Comparison of ENCODE assay signal across 33 mouse cellular contexts in the genomic region with DNA sequence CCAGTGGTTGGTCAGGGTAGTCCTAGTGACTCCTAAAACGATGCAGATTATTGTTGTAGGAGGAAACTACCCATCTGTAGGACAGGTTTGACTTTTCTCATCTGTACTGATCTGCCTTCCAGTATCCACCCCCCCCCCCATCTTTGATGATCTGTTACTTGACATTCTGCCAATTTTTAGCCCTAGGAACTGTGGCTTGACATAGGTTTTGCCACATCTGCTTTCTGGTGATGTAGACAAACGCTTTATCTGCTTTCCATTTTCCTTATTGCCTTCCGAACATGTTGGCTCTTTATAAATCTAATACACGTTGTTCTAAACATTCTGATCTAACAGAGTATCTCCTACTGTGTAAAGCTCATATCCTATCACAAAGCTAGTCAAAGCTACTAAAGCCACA. TPM values are rescaled to one million over a fixed set of nuclear protein-coding genes. Genes with fewer than 3 reads are reported as not detected.
"Had no signal": no experiment of that assay in that cellular context is flagged by ENCODE, and none has a peak within 500 bp of the region (broad histone marks: within the 10 kb centered on the region; RNA-seq: fewer than 3 reads in every experiment).

No protein-coding gene starts in this region.

- H3K9ac ChIP-seq: embryonic facial prominence, embryonic 12.5 days; embryonic facial prominence, embryonic 13.5 days; embryonic facial prominence, embryonic 15.5 days; forebrain, embryonic 12.5 days; forebrain, embryonic 13.5 days; forebrain, embryonic 15.5 days; forebrain, postnatal 0 days had no signal

- H3K4me3 ChIP-seq: embryonic facial prominence, embryonic 10.5 days; embryonic facial prominence, embryonic 12.5 days; embryonic facial prominence, embryonic 13.5 days; embryonic facial prominence, embryonic 15.5 days; erythroblast, embryonic 14.5 days; forebrain, embryonic 10.5 days; forebrain, embryonic 12.5 days; forebrain, embryonic 13.5 days; forebrain, embryonic 15.5 days; gastrocnemius, adult 2 months; heart, adult 2 months had no signal

- H3K4me1 ChIP-seq: embryonic facial prominence, embryonic 10.5 days; embryonic facial prominence, embryonic 12.5 days; embryonic facial prominence, embryonic 13.5 days; embryonic facial prominence, embryonic 15.5 days; forebrain, embryonic 10.5 days; forebrain, embryonic 12.5 days; forebrain, embryonic 13.5 days; forebrain, embryonic 15.5 days had no signal

- ATAC-seq: forebrain, embryonic 13.5 days; forebrain, embryonic 14.5 days; forebrain, embryonic 15.5 days; forebrain, embryonic 16.5 days; forebrain, postnatal 0 days had no signal

- H3K36me3 ChIP-seq: embryonic facial prominence, embryonic 10.5 days; embryonic facial prominence, embryonic 12.5 days; embryonic facial prominence, embryonic 13.5 days; embryonic facial prominence, embryonic 15.5 days; forebrain, embryonic 10.5 days; forebrain, embryonic 12.5 days; forebrain, embryonic 15.5 days had no signal

- H3K9me3 ChIP-seq: embryonic facial prominence, embryonic 10.5 days; embryonic facial prominence, embryonic 12.5 days; embryonic facial prominence, embryonic 13.5 days; embryonic facial prominence, embryonic 15.5 days; forebrain, embryonic 10.5 days; forebrain, embryonic 12.5 days; forebrain, embryonic 13.5 days; forebrain, embryonic 15.5 days had no signal

- DNase-seq: cerebellum, adult 9-10 months; cerebellum, adult 9-11 months; cerebellum, postnatal 10 days; cerebellum, postnatal 14 days; cerebellum, postnatal 25 days; cerebellum, postnatal 36 days; embryo, embryonic 11 days; forebrain, postnatal 0 days; gastrocnemius, adult 2 months; gastrocnemius, postnatal 10 days; gastrocnemius, postnatal 14 days; gastrocnemius, postnatal 25 days; gastrocnemius, postnatal 36 days; heart, adult 11 months; heart, adult 18-20 months; heart, adult 2 months had no signal

- H3K4me2 ChIP-seq: embryonic facial prominence, embryonic 12.5 days; embryonic facial prominence, embryonic 13.5 days; embryonic facial prominence, embryonic 15.5 days; forebrain, embryonic 12.5 days; forebrain, embryonic 13.5 days; forebrain, embryonic 15.5 days had no signal

- H3K27ac ChIP-seq: embryonic facial prominence, embryonic 10.5 days; embryonic facial prominence, embryonic 12.5 days; embryonic facial prominence, embryonic 13.5 days; embryonic facial prominence, embryonic 15.5 days; forebrain, embryonic 10.5 days; forebrain, embryonic 12.5 days; forebrain, embryonic 13.5 days; forebrain, embryonic 15.5 days; gastrocnemius, adult 2 months; heart, adult 2 months had no signal

- H3K27me3 ChIP-seq: embryonic facial prominence, embryonic 12.5 days; embryonic facial prominence, embryonic 13.5 days; embryonic facial prominence, embryonic 15.5 days; forebrain, embryonic 12.5 days; forebrain, embryonic 13.5 days; forebrain, embryonic 15.5 days had no signal

RNA-seq across cellular contexts. Expression of gene Gmnc, which starts 34.8 kb away (rescaled TPM):
- total RNA-seq: common myeloid progenitor, adult 5-6 weeks; gastrocnemius, adult 18-20 months; gastrocnemius, adult 2 months; gastrocnemius, adult 8-10 months; gastrocnemius, postnatal 14 days; gastrocnemius, postnatal 25 days; gastrocnemius, postnatal 36 days; gastrocnemius, postnatal 4 days; granulocyte monocyte progenitor cell, adult 5-6 weeks had no signal
- polyA plus RNA-seq: embryonic facial prominence, embryonic 11.5 days; erythroblast, embryonic 14.5 days had no signal
